Mouse (Mus musculus): ENCODE measurements around the gene Ddx6.
"Not testable (repeated sequence)": the region's sequence is repeated elsewhere in the genome, so short reads cannot be mapped to it uniquely, and the experiment has no call there.

The Ddx6 gene

DNA sequence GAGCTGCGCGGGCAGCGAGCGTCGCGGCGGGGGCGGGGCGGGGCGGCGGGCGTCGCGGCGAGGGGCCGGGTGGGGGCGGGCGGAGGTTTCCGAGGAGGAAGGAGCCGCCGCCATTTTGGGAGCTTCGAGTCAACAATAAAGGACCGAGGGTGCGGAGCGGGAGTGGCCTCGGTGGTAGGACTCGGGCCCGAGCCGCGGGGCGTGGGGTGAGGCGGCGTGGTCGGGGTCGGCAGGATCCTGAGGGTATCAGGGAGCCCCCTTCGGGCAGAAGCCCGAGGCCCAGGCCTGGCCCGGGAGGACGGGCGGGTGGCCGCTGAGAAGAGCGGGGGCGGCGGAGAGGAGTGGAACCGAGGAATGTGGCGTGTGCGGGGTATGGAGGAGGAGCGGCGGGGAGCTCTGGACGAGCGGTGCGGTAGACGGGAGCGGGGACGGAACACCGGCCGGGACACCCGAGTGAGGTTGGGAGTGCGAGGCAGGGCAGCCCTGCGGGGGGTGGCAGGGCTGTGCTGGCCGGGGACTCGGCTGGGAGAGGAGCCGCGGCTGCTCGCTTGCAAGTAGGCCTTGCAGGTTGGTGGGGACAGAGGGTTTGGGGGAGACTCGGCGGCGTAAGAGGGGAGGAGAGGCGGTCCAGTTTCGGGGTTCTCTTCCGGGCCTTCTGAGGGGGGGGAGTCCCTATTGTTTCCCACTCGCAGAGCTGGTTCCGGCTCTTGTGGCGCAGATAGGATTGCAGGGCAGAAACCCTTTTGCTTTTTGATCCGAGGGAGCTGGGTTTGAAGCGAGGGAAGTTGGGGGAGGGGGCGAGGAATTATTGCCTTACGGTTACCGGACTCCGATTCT lies at the start of gene Ddx6:
Gene Ddx6, plus strand, starts transcription at position 114 of the 837 bp plus-strand sequence.
- peak; percentile 82 for DNase-seq (ENCODE audit: low read depth, low spot score)

GRCm38 (mm10) chr9:44561597-44561996 lies 43.1 kb upstream of the Ddx6 start, which contains the start of gene Cxcr5:
TSS of gene Cxcr5 (minus strand) at chr9:44561877.
- no peak for DNase-seq (ENCODE audit: low read depth, low spot score)

DNA sequence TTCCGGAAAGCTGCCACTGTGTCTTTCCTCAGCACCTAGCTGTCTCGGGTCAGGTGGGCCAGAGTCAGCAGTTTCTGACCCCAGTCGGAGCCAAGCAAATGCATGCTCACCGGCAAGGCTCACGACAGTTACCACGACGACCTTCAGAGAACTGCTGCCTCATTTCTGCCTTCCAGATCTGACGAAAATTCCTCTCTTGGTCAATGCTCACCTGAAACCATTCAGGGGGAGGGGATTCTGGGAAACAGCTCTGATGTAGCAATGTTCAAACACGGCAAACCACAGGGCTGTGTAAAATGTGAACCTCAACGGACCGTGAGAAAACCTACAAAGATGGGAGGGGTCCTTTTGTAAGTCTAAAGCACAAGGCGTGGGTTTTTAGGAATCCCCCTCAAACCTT lies 41.8 kb upstream of the Ddx6 start:
- peak; percentile 66 for DNase-seq (ENCODE audit: low read depth, low spot score)

DNA sequence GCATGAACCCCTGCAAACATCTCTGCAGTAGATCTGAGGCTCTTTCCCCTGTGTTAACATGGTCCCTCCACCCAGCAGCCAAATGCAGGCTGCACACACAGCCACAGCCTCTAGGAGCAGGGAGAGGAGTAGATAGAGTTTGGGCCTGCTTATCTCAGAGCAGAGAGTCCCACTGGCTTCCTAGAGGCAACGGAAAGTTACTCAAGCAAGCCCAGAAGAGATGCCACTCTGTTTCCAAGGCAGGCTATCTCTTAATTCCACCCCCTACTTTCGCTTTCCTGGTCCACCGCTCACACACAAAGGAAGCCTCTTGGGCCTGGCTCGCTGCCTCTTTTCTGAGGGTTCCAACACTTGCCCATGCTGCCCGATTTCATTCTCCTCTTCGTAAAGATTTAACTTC lies 39.3 kb upstream of the Ddx6 start:
- peak; percentile 27 for DNase-seq (ENCODE audit: low read depth, low spot score)

GRCm38 (mm10) chr9:44567338-44568082 lies 37.2 kb upstream of the Ddx6 start:
- peak; percentile 64 for DNase-seq (ENCODE audit: low read depth, low spot score)

- peak; percentile 83 for DNase-seq (ENCODE audit: low read depth, low spot score)
Measured at GRCm38 (mm10) chr9:44568083-44568455, 36.6 kb upstream of the Ddx6 start.

- DNase-seq (ENCODE audit: low read depth, low spot score): no peak
Measured at GRCm38 (mm10) chr9:44570939-44571382, 33.7 kb upstream of the Ddx6 start.

DNA sequence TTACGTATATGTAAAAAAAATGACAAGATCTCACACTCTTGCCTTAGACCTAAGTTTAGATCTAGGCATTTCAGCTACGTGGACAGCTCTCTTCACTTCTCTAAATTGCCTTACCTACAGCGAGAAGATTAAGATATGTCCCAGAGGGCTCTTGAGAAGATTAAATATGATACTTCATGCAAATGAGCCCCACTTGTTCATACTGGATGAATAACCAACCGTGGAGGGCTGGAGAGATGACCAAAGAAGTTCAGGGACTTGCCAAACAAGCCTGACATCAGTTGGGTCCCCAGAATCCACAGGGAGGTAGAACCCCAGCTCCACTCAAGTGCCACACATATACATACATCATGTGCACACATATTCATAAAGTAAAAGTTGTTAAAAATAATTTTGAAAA lies 31.4 kb upstream of the Ddx6 start:
- no peak for DNase-seq (ENCODE audit: low read depth, low spot score)

GRCm38 (mm10) chr9:44575095-44575494 lies 29.6 kb upstream of the Ddx6 start:
- DNase-seq (ENCODE audit: low read depth, low spot score): no peak

GRCm38 (mm10) chr9:44576046-44576445 lies 28.6 kb upstream of the Ddx6 start:
- not testable (repeated sequence) for DNase-seq (ENCODE audit: low read depth, low spot score)

GRCm38 (mm10) chr9:44579392-44579791 lies 25.3 kb upstream of the Ddx6 start:
- DNase-seq (ENCODE audit: low read depth, low spot score): peak; percentile 90

GRCm38 (mm10) chr9:44580085-44580484 lies 24.6 kb upstream of the Ddx6 start:
- no peak for DNase-seq (ENCODE audit: low read depth, low spot score)

GRCm38 (mm10) chr9:44581423-44581822 lies 23.3 kb upstream of the Ddx6 start:
- peak; percentile 87 for DNase-seq (ENCODE audit: low read depth, low spot score)

GRCm38 (mm10) chr9:44582390-44582789 lies 22.3 kb upstream of the Ddx6 start:
- DNase-seq (ENCODE audit: low read depth, low spot score): peak; percentile 84

DNA sequence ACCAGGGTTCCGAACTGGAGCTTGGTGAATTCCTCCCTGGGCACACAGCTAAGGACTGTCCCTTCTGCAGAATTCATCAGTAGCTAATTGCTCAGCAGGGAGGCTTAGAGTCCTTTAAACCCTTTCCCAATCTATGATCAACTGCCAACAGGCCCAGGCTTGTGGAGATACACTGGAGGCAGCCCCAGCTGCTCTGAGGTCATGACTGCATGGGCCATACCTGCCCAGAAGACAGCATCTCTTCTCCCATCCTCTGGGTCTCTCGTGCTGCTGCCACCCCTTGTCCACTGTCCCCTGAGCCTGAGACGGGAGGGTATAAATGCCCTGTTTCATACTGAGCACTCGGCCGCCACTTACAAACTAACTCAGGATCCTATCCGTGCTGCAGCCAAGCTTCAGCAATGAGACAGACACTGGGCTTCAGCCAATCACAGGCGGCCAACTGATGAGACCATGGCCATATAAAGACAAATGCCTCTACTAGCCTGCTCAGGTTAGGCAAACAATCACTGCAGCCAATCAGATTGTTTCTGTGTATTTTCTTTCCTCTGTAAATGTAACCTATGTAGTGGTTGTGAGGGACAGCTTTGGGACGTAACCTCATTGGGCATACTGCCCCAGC lies 17.9 kb upstream of the Ddx6 start:
- no peak for DNase-seq (ENCODE audit: low read depth, low spot score)

GRCm38 (mm10) chr9:44587262-44588160 lies 17.2 kb upstream of the Ddx6 start:
- no peak for DNase-seq (ENCODE audit: low read depth, low spot score)

DNA sequence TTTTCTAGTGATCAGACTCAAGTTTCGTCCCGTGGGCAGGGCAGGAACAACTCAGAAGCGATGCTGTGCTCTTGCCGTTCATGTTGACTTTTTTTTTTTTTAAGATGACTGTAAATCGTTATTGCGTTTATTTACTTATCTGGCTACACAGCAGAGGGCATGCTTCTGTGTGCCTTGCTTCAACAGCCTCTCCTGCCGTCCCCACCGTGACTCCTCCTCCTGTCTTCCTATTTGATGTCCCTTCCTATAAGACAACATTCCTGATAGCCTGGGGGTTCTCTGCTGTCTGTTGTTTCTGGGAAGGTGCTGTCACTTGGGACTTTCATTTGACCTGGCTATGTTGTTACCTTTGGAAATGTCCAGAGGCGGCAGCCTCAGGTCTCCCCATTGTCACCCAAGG lies 16.1 kb upstream of the Ddx6 start:
- DNase-seq (ENCODE audit: low read depth, low spot score): no peak

DNA sequence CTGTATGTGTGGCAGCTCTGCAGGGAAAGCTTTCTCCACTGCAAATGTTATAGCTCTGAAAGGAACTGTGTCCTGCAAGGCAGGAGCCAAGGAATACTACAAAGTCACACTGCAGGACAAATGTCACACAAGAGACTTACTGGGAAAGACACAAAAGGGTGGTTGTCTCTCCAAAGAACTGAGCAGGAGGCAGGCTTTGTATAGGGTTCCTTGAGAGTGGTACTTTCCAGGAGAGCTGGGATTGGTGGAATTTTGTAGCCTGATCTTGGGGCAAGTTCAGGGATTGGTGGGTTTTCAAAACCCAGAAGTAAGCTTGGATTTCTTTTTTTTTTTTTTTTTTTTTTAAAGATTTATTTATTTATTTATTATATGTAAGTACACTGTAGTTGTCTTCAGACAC lies 15.6 kb upstream of the Ddx6 start:
- no peak for DNase-seq (ENCODE audit: low read depth, low spot score)

DNA sequence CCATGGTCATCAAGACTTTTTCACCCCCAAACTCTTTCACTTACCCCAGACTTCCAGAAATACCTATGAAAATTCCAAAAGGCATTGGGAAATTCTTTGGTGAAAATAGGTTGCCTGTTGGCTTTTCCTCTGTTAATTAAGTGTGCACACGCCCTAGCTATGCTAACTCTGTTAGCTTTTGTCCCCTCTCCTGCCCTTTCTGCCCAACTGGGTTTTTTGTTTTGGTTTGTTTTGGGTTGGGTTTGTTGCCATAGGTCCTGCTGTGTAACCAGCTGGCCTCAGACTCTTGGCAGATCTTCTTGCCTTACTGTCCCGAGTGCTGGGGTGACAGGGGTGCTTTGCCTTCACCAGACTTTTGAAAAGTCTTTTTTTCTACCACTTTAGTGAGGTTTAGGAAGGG lies 13.7 kb upstream of the Ddx6 start:
- DNase-seq (ENCODE audit: low read depth, low spot score): no peak

- no peak for DNase-seq (ENCODE audit: low read depth, low spot score)
Measured at GRCm38 (mm10) chr9:44591595-44592188, 13.0 kb upstream of the Ddx6 start.

GRCm38 (mm10) chr9:44593221-44593620 lies 11.5 kb upstream of the Ddx6 start:
- DNase-seq (ENCODE audit: low read depth, low spot score): no peak
